Mouse (Mus musculus) kidney, adult 2 months (tissue): ENCODE data around the gene 1110002E22Rik. TPM values are rescaled to one million over a fixed set of nuclear protein-coding genes. Genes with fewer than 3 reads are reported as not detected.

Source experiments
- DNase-seq: peaks from one replicate; pipeline ENCODE4 v3.0.0; 2021
- H3K27ac ChIP-seq: fragments of 200-500 bp; 2 replicates; pipeline ENCODE4 v1.5.1; 2012; ENCODE audit warnings: low read depth, low read length, control low read depth, inconsistent platforms; ENCODE audit not compliant: insufficient read depth
- H3K27me3 ChIP-seq: fragments of 200-500 bp; replicated peaks from 2 replicates; pipeline ENCODE4 v1.6.1; 2012; ENCODE audit warnings: mild to moderate bottlenecking, moderate library complexity, low read length, inconsistent platforms; ENCODE audit not compliant: control insufficient read depth, insufficient read depth
- H3K36me3 ChIP-seq: fragments of 200-500 bp; 2 replicates; pipeline ENCODE4 v1.6.1; 2012; ENCODE audit warnings: mild to moderate bottlenecking, moderate library complexity, low read length, inconsistent platforms; ENCODE audit not compliant: control insufficient read depth, insufficient read depth
- H3K4me1 ChIP-seq: fragments of 200-500 bp; 2 replicates; pipeline ENCODE4 v1.6.1; 2011; ENCODE audit warnings: low read length; ENCODE audit not compliant: control insufficient read depth, insufficient read depth
- H3K4me3 ChIP-seq: fragments of 200-500 bp; 2 replicates; pipeline ENCODE4 v1.5.1; 2011; ENCODE audit warnings: mild to moderate bottlenecking, low read depth, low read length, control low read depth; ENCODE audit not compliant: insufficient read depth
- CTCF ChIP-seq: fragments of 200-500 bp; conservative IDR thresholded peaks from 2 replicates; pipeline ENCODE4 v1.5.1; 2011; ENCODE audit warnings: low read depth, mild to moderate bottlenecking, control low read depth, low read length, moderate library complexity, mixed read lengths; ENCODE audit not compliant: insufficient read depth, insufficient read length
- POLR2A ChIP-seq: fragments of 200-500 bp; IDR thresholded peaks from one replicate; pipeline ENCODE4 v1.6.1; 2011; ENCODE audit warnings: low read depth, low read length, control low read depth
- WGBS: fragments of 180-500 bp; shearing (Covaris S2); methylation state at CpG from one replicate; pipeline ENCODE4 v1.1.7; 2018; 5-methylcytosine and 5-hydroxymethylcytosine counted together
- polyA plus RNA-seq: library from polyadenylated mRNA; depleted of rRNA; stranded (reverse); fragments of >200 nt; gene quantifications from 2 replicates; pipeline ENCODE4 v1.2.3, GENCODE M21; 2012

1110002E22Rik gene
- polyA plus RNA-seq, 1 experiment, result 0.42 TPM

GRCm38 (mm10) chr3:138074214-138074613 lies 9.4 kb downstream of the 1110002E22Rik start:
- Histone ChIP-seq H3K4me1 (no peaks in the 10 kb centered on the region), H3K27ac (no peak overlapping the region), H3K27me3 (no peaks in the 10 kb centered on the region), H3K36me3 (no peaks in the 10 kb centered on the region), H3K4me3 (no peak overlapping the region)
- no peak for TF ChIP-seq POLR2A
- no peak for TF ChIP-seq CTCF
- DNase-seq, result no peak
- WGBS, result 90% methylated on average over 1 of the region's 1 CpGs

- H3K27me3 ChIP-seq, result no peaks in the 10 kb centered on the region
- no peak overlapping the region for H3K27ac ChIP-seq
- no peaks in the 10 kb centered on the region for H3K36me3 ChIP-seq
- 62% methylated on average over 8 of the region's 8 CpGs for WGBS
- DNase-seq, result no peak
- no peaks in the 10 kb centered on the region for H3K4me1 ChIP-seq
- TF ChIP-seq POLR2A (no peak), CTCF (no peak)
- H3K4me3 ChIP-seq, result no peak overlapping the region
Measured at GRCm38 (mm10) chr3:138075209-138075608, 10.4 kb downstream of the 1110002E22Rik start.

GRCm38 (mm10) chr3:138077476-138078340 lies 12.9 kb downstream of the 1110002E22Rik start:
- TF ChIP-seq POLR2A (no peak), CTCF (no peak)
- DNase-seq, result no peak
- Histone ChIP-seq H3K4me3 (no peak overlapping the region), H3K27ac (no peak overlapping the region), H3K4me1 (no peaks in the 10 kb centered on the region), H3K36me3 (no peaks in the 10 kb centered on the region), H3K27me3 (no peaks in the 10 kb centered on the region)
- WGBS, result 80% methylated on average over 11 of the region's 11 CpGs

GRCm38 (mm10) chr3:138078701-138079100 lies 13.8 kb downstream of the 1110002E22Rik start:
- no peak for DNase-seq
- no peak for TF ChIP-seq CTCF
- TF ChIP-seq POLR2A, result no peak
- Histone ChIP-seq H3K4me3 (no peak overlapping the region), H3K27ac (no peak overlapping the region), H3K4me1 (no peaks in the 10 kb centered on the region), H3K36me3 (no peaks in the 10 kb centered on the region), H3K27me3 (no peaks in the 10 kb centered on the region)
- 83% methylated on average over 1 of the region's 1 CpGs for WGBS

- TF ChIP-seq POLR2A (no peak), CTCF (no peak)
- Histone ChIP-seq H3K4me3 (no peak overlapping the region), H3K27ac (no peak overlapping the region), H3K36me3 (no peaks in the 10 kb centered on the region), H3K27me3 (no peaks in the 10 kb centered on the region), H3K4me1 (no peaks in the 10 kb centered on the region)
- WGBS, result 96% methylated on average over 1 of the region's 1 CpGs
- no peak for DNase-seq
Measured at GRCm38 (mm10) chr3:138083073-138083637, 18.3 kb downstream of the 1110002E22Rik start.

- H3K36me3 ChIP-seq, result no peaks in the 10 kb centered on the region
- 90% methylated on average over 4 of the region's 4 CpGs for WGBS
- DNase-seq, result no peak
- H3K4me3 ChIP-seq, result no peak overlapping the region
- no peak overlapping the region for H3K27ac ChIP-seq
- H3K27me3 ChIP-seq, result no peaks in the 10 kb centered on the region
- TF ChIP-seq CTCF, result no peak
- no peak for TF ChIP-seq POLR2A
- H3K4me1 ChIP-seq, result no peaks in the 10 kb centered on the region
Measured at GRCm38 (mm10) chr3:138083896-138084295, 19.0 kb downstream of the 1110002E22Rik start.

GRCm38 (mm10) chr3:138095301-138095700 lies 30.4 kb downstream of the 1110002E22Rik start:
- Histone ChIP-seq H3K27me3 (no peaks in the 10 kb centered on the region), H3K36me3 (no peaks in the 10 kb centered on the region), H3K27ac (no peak overlapping the region), H3K4me1 (no peaks in the 10 kb centered on the region), H3K4me3 (no peak overlapping the region)
- DNase-seq, result no peak
- WGBS, result 76% methylated on average over 3 of the region's 3 CpGs
- no peak for TF ChIP-seq CTCF
- TF ChIP-seq POLR2A, result no peak
